In the genomic region with DNA sequence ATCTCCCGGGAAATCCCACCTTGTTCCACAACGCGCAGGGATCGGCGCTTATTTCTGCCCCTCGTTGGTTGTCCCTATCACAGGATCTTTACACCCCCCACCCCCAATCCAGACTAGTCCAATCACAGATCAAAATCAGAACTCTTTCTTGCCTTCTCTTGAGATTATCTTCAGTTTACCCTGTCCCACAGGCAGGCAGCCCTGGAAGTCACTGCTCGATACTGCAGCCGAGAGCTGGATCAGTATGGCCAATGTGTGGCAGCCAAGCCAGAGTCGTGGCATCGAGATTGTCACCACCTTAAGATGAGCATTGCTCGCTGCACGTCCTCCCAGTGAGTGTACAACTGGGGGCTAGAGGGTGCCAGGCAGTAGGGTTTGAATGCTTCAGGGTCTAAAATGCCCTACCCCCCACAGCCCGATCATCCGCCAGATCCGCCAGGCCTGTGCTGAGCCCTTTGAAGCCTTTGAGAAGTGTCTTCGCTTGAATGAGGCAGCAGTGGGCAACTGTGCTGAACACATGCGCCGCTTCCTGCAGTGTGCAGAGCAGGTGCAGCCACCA, we compare ENCODE assay signal across 8 mouse cellular contexts. TPM values are rescaled to one million over a fixed set of nuclear protein-coding genes. Genes with fewer than 3 reads are reported as not detected.
A peak's percentile ranks its signal among the peaks of the same experiment; 100 is the strongest.
DNase-seq lines count a peak whose midpoint lies in the region; ATAC-seq and TF ChIP-seq lines count a peak whose summit lies in the region.

No protein-coding gene starts in this region.

- no peak for TF ChIP-seq CTCF in E14TG2a.4 (conservative IDR thresholded peaks at IDR 0.05; ENCODE audit: low read length)
- no peak for TF ChIP-seq CTCF in liver, embryonic 14.5 days (IDR thresholded peaks at IDR 0.05; ENCODE audit: low read depth)

- H3K4me1 ChIP-seq in E14TG2a.4 (replicated peaks; ENCODE audit: low read depth, low read length): peaks cover 62% of the 10 kb centered on the region
- H3K4me1 ChIP-seq in hindbrain, embryonic 11.5 days (replicated peaks; ENCODE audit: control insufficient read depth, insufficient read depth, low read length): 0 out of 2 replicates have a peak, but pooled peaks cover 3% of the 10 kb centered on the region
- peaks cover 12 to 18% of the 10 kb centered on the region in 2 experiments for H3K4me1 ChIP-seq in liver, embryonic 14.5 days (replicated peaks; ENCODE audit: control insufficient read depth in 2 of 2, insufficient read depth in 2 of 2, low read length in 1 of 2)
- peaks cover 17% of the 10 kb centered on the region for H3K4me1 ChIP-seq in neural tube, embryonic 15.5 days

- H3K36me3 ChIP-seq in E14TG2a.4 (ENCODE audit: insufficient read depth, low read length): peaks cover 76% of the 10 kb centered on the region
- peaks cover 11% of the 10 kb centered on the region; the same call in 1 of the 2 replicates for H3K36me3 ChIP-seq in hindbrain, embryonic 11.5 days (ENCODE audit: control insufficient read depth, insufficient read depth, low read length)
- H3K36me3 ChIP-seq in liver, embryonic 14.5 days (replicated peaks; ENCODE audit: control insufficient read depth, insufficient read depth, low read depth): peaks cover 21% of the 10 kb centered on the region
- peaks cover 45% of the 10 kb centered on the region for H3K36me3 ChIP-seq in neural tube, embryonic 15.5 days

- H3K9me3 ChIP-seq in E14TG2a.4 (ENCODE audit: low read length): no peaks in the 10 kb centered on the region
- H3K9me3 ChIP-seq in hindbrain, embryonic 11.5 days (ENCODE audit: control insufficient read depth, low read length): no peaks in the 10 kb centered on the region
- H3K9me3 ChIP-seq in liver, embryonic 14.5 days (ENCODE audit: control insufficient read depth, low read length): no peaks in the 10 kb centered on the region
- H3K9me3 ChIP-seq in neural tube, embryonic 15.5 days (replicated peaks): peaks cover 6% of the 10 kb centered on the region; the same call in 1 of the 2 replicates

- H3K4me3 ChIP-seq in E14TG2a.4 (replicated peaks; ENCODE audit: low read length): peak overlapping the region; percentile 92
- peak overlapping the region; percentile 71 for H3K4me3 ChIP-seq in hindbrain, embryonic 11.5 days (ENCODE audit: low read depth, low read length)
- peak overlapping the region; percentile 74 to 78 for H3K4me3 ChIP-seq in liver, embryonic 14.5 days (ENCODE audit: insufficient read depth in 1 of 2, low read depth in 2 of 2, low read length in 2 of 2)
- peak overlapping the region; percentile 62 for H3K4me3 ChIP-seq in neural tube, embryonic 15.5 days (replicated peaks)

- peak overlapping the region; percentile 72 for H3K27ac ChIP-seq in hindbrain, embryonic 11.5 days (ENCODE audit: low read depth, low read length)
- H3K27ac ChIP-seq in liver, embryonic 14.5 days: peak overlapping the region; percentile 89
- peak overlapping the region; percentile 90 for H3K27ac ChIP-seq in neural tube, embryonic 15.5 days (replicated peaks)

- H3K4me2 ChIP-seq in hindbrain, embryonic 11.5 days (replicated peaks; ENCODE audit: low read depth, low read length): peak overlapping the region; percentile 74
- peak overlapping the region; percentile 100 for H3K4me2 ChIP-seq in liver, embryonic 14.5 days (ENCODE audit: low read depth)
- H3K4me2 ChIP-seq in neural tube, embryonic 15.5 days: peak overlapping the region; percentile 84

- no peak for TF ChIP-seq EP300 in liver, embryonic 14.5 days (IDR thresholded peaks at IDR 0.05; ENCODE audit: low read depth)

- peak overlapping the region; percentile 46 for H3K9ac ChIP-seq in hindbrain, embryonic 11.5 days (ENCODE audit: low read depth, low read length)
- H3K9ac ChIP-seq in liver, embryonic 14.5 days (replicated peaks): peak overlapping the region; percentile 84
- peak overlapping the region; percentile 68 for H3K9ac ChIP-seq in neural tube, embryonic 15.5 days (replicated peaks)

- no peaks in the 10 kb centered on the region for H3K27me3 ChIP-seq in E14TG2a.4 (ENCODE audit: insufficient read depth, low read length)
- no peaks in the 10 kb centered on the region for H3K27me3 ChIP-seq in hindbrain, embryonic 11.5 days (ENCODE audit: control insufficient read depth, insufficient read depth, low read length)
- H3K27me3 ChIP-seq in liver, embryonic 14.5 days (ENCODE audit: control insufficient read depth, insufficient read depth, low read length): no peaks in the 10 kb centered on the region
- H3K27me3 ChIP-seq in neural tube, embryonic 15.5 days (replicated peaks): no peaks in the 10 kb centered on the region

- WGBS in hindbrain, embryonic 11.5 days: 44% methylated on average over 18 of the region's 18 CpGs
- WGBS in liver, embryonic 14.5 days (ENCODE audit: insufficient replicate concordance): 30% methylated on average over 18 of the region's 18 CpGs
- WGBS in neural tube, embryonic 15.5 days: 31% methylated on average over 18 of the region's 18 CpGs

- intact Hi-C loops in gastrocnemius, postnatal 14 days (cut with DNase I; ENCODE audit: low total_unique reads): no loop called here

- 0 out of 2 replicates have a peak, but pooled peaks have one; percentile 6 for ATAC-seq in common myeloid progenitor, adult 5-6 weeks (replicated peaks; ENCODE audit: low read depth, poor library complexity, severe bottlenecking)
- peak; percentile 66 for ATAC-seq in hindbrain, embryonic 11.5 days (ENCODE audit: low FRiP score)
- ATAC-seq in liver, embryonic 14.5 days (ENCODE audit: insufficient read depth): peak; percentile 42
- peak; percentile 55 for ATAC-seq in neural tube, embryonic 15.5 days (ENCODE audit: low FRiP score)

- peak; percentile 20 for DNase-seq in gastrocnemius, postnatal 14 days
- DNase-seq in gastrocnemius, adult 18-20 months (ENCODE audit: low spot score): no peak
- no peak for DNase-seq in hindbrain, embryonic 11.5 days (ENCODE audit: low spot score)
- DNase-seq in liver, embryonic 14.5 days (ENCODE audit: low read depth in 3 of 3, low spot score in 3 of 3): peak in 1 of 3 experiments; percentile 16
- DNase-seq in retina, embryonic 14.5 days (ENCODE audit: low spot score): no peak

RNA-seq across cellular contexts. Expression of a gene that starts 0.6 kb away (rescaled TPM):
- total RNA-seq in gastrocnemius, postnatal 14 days (2021): 1 to 10 TPM; 7.9 to 9.1 TPM
- total RNA-seq in gastrocnemius, adult 18-20 months (2021): 10 to 100 TPM in 1 of 2 experiments, 1 to 10 TPM in 1; 7.1 to 12.5 TPM
- total RNA-seq in common myeloid progenitor, adult 5-6 weeks (2017): 14.5 and 18.5 TPM in 2 replicates
- polyA plus RNA-seq in hindbrain, embryonic 11.5 days (2014; fragmentation: Nextera tagmentation; extraction: Ambion mirVana): 26.0 and 27.8 TPM in 2 replicates
- 9.2 and 12.8 TPM in 2 replicates for polyA plus RNA-seq in liver, embryonic 14.5 days (2012; rRNA removed)
- polyA plus RNA-seq in liver, embryonic 14.5 days (2014; fragmentation: Nextera tagmentation; extraction: Ambion mirVana): 9.1 and 11.6 TPM in 2 replicates
- polyA plus RNA-seq in neural tube, embryonic 15.5 days (2015; fragmentation: Nextera tagmentation; extraction: Ambion mirVana): 22.6 and 23.6 TPM in 2 replicates

RNA-seq across cellular contexts. Expression of a gene that starts 29.3 kb away (rescaled TPM):
- total RNA-seq in gastrocnemius, postnatal 14 days (2021): 10 to 100 TPM in 1 of 2 experiments, 1 to 10 TPM in 1; 9.0 to 10.0 TPM
- 10 to 100 TPM in 1 of 2 experiments, 1 to 10 TPM in 1; 9.9 to 10.3 TPM for total RNA-seq in gastrocnemius, adult 18-20 months (2021)
- 48.6 and 59.8 TPM in 2 replicates for total RNA-seq in common myeloid progenitor, adult 5-6 weeks (2017)
- polyA plus RNA-seq in hindbrain, embryonic 11.5 days (2014; fragmentation: Nextera tagmentation; extraction: Ambion mirVana): 16.7 and 19.7 TPM in 2 replicates
- 11.6 and 14.0 TPM in 2 replicates for polyA plus RNA-seq in liver, embryonic 14.5 days (2012; rRNA removed)
- 5.3 and 6.5 TPM in 2 replicates for polyA plus RNA-seq in liver, embryonic 14.5 days (2014; fragmentation: Nextera tagmentation; extraction: Ambion mirVana)
- polyA plus RNA-seq in neural tube, embryonic 15.5 days (2015; fragmentation: Nextera tagmentation; extraction: Ambion mirVana): 14.5 and 20.4 TPM in 2 replicates

Comparison
In these comparisons a context has a peak if more than half of its experiments do, and no peak if none do; other contexts are left out.
1. ATAC-seq: peak in every context shown above with its lines; median percentile 66 in hindbrain, embryonic 11.5 days; 55 in neural tube, embryonic 15.5 days; 42 in liver, embryonic 14.5 days; 6 in common myeloid progenitor, adult 5-6 weeks.